Mouse (Mus musculus): Measurements from ENCODE around the gene Ski.
"Not testable (repeated sequence)": the region's sequence is repeated elsewhere in the genome, so short reads cannot be mapped to it uniquely, and the experiment has no call there.

The Ski gene

GRCm38 (mm10) chr4:155222552-155222840 is at the start of gene Ski:
Gene Ski, minus strand, starts transcription at chr4:155222592.
- no peak for DNase-seq

GRCm38 (mm10) chr4:155268382-155268781 is 46.0 kb upstream of the Ski start:
- peak; percentile 90 for DNase-seq

GRCm38 (mm10) chr4:155267639-155268175 is 45.3 kb upstream of the Ski start:
- DNase-seq = peak; percentile 60 to 69

- DNase-seq = peak; percentile 17 to 32
Measured at GRCm38 (mm10) chr4:155267047-155267543, 44.7 kb upstream of the Ski start.

- no peak for DNase-seq
Measured at GRCm38 (mm10) chr4:155264521-155265321, 42.3 kb upstream of the Ski start.

- no peak for DNase-seq
Measured at GRCm38 (mm10) chr4:155252253-155252652, 29.9 kb upstream of the Ski start.

- DNase-seq = no peak
Measured at GRCm38 (mm10) chr4:155251147-155251546, 28.8 kb upstream of the Ski start.

GRCm38 (mm10) chr4:155250361-155251117 is 28.1 kb upstream of the Ski start:
- DNase-seq = peak; percentile 40 to 63

- peak; percentile 92 to 96 for DNase-seq
Measured at GRCm38 (mm10) chr4:155249648-155250351, 27.4 kb upstream of the Ski start, which contains the start of gene Faap20. Gene Faap20, plus strand, starts transcription at chr4:155249802.

GRCm38 (mm10) chr4:155249257-155249647 is 26.9 kb upstream of the Ski start:
- peak; percentile 98 for DNase-seq

GRCm38 (mm10) chr4:155248054-155248453 is 25.7 kb upstream of the Ski start:
- DNase-seq = not testable (repeated sequence)

GRCm38 (mm10) chr4:155246691-155247105 is 24.3 kb upstream of the Ski start:
- peak; percentile 62 to 80 for DNase-seq

- peak in 1 of 2 experiments; percentile 56 for DNase-seq
Measured at GRCm38 (mm10) chr4:155245770-155246492, 23.5 kb upstream of the Ski start.

GRCm38 (mm10) chr4:155243233-155243632 is 20.8 kb upstream of the Ski start:
- no peak for DNase-seq

- DNase-seq = no peak
Measured at GRCm38 (mm10) chr4:155242292-155242691, 19.9 kb upstream of the Ski start.

- no peak for DNase-seq
Measured at GRCm38 (mm10) chr4:155241789-155242188, 19.4 kb upstream of the Ski start.

GRCm38 (mm10) chr4:155239494-155239893 is 17.1 kb upstream of the Ski start:
- DNase-seq = no peak

GRCm38 (mm10) chr4:155238276-155238675 is 15.9 kb upstream of the Ski start:
- DNase-seq = peak; percentile 60 to 78

GRCm38 (mm10) chr4:155236737-155237385 is 14.5 kb upstream of the Ski start:
- DNase-seq = peak in 1 of 2 experiments; percentile 35

GRCm38 (mm10) chr4:155235311-155236119 is 13.1 kb upstream of the Ski start:
- peak; percentile 92 to 95 for DNase-seq

Measured in kidney, postnatal 4 days (tissue).